In the genomic region with DNA sequence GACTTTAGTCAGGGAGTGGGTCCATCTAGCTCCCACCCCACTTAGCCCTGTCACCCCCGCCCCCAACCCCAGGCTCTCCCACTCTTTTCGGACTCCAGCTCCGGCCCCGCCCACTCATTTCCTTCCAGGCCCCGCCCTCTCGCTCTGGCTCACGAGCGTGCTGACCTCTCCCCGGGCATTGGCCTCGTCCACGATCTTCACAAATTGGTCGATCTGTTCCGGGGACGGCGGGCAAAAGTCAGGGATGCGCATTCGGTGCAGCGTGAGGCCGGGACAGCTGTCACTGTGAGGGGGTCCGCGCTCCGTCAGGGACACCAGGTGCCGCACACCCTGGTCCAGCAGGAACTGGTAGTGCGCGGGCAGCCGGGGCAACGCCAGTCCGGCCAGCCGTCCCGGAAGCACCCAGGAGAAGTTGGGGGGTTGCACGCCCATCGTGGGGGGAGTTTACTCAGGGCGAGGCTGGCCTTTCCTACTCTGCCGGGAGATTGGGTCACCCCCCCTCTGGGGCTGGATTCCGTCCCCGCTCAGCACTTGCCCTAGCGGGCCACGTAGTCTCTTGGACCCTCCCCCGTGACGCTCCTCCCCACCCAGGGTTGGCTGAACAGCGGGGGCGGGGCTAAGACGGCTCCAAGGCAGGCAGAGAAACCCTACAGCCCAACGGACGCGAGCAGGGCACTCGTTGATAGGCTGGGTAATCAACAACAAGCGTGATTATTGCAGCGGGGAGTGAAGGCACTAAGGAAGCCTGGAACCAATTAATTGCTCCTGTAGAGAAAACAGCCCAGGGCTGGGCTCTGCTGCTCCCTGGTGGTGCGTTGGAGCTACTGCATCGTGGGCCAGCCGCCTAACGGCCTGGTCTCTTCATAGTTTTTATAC, we compare ENCODE assay signal across 7 mouse cellular contexts. TPM values are rescaled to one million over a fixed set of nuclear protein-coding genes. Genes with fewer than 3 reads are reported as not detected.
DNase-seq lines count a peak whose midpoint lies in the region; ATAC-seq and TF ChIP-seq lines count a peak whose summit lies in the region.

A gene (minus strand): TSS at position 512 of the 876 bp plus-strand sequence.

- TF ChIP-seq CTCF in intestine, postnatal 0 days (IDR thresholded peaks at IDR 0.05; ENCODE audit: low read depth), result peak; percentile 98
- peak; percentile 99 for TF ChIP-seq CTCF in small intestine, adult 2 months (IDR thresholded peaks at IDR 0.05; ENCODE audit: extremely low read depth, insufficient read length, insufficient replicate concordance, low read depth, low read length)

- H3K4me2 ChIP-seq in intestine, postnatal 0 days (replicated peaks; ENCODE audit: low read depth), result peak within 1 kb of the TSS; percentile 87
- peak within 1 kb of the TSS; percentile 64 for H3K4me2 ChIP-seq in midbrain, embryonic 12.5 days (replicated peaks)

- peak; percentile 99 for ATAC-seq in intestine, postnatal 0 days
- ATAC-seq in midbrain, embryonic 12.5 days (ENCODE audit: low FRiP score, low read depth), result peak; percentile 98

- under 1% methylated on average over 53 of the region's 53 CpGs for WGBS in embryonic facial prominence, embryonic 10.5 days
- under 1% methylated on average over 53 of the region's 53 CpGs for WGBS in intestine, postnatal 0 days
- under 1% methylated on average over 49 of the region's 53 CpGs for WGBS in midbrain, embryonic 12.5 days
- under 1% methylated on average over 53 of the region's 53 CpGs for WGBS in small intestine, adult 2 months

- no peaks in the 10 kb centered on the region for H3K27me3 ChIP-seq in embryonic facial prominence, embryonic 10.5 days (replicated peaks; ENCODE audit: low read depth, poor library complexity, severe bottlenecking)
- no peaks in the 10 kb centered on the region for H3K27me3 ChIP-seq in intestine, postnatal 0 days (replicated peaks; ENCODE audit: control insufficient read depth, insufficient read depth, low read length)
- no peaks in the 10 kb centered on the region; the same call in 1 of the 2 replicates for H3K27me3 ChIP-seq in midbrain, embryonic 12.5 days
- H3K27me3 ChIP-seq in small intestine, adult 2 months (ENCODE audit: control insufficient read depth, insufficient read depth, low read length), result no peaks in the 10 kb centered on the region

- TF ChIP-seq POLR2A in small intestine, adult 2 months (IDR thresholded peaks at IDR 0.05; ENCODE audit: low read depth, low read length), result peak; percentile 53

- no peaks in the 10 kb centered on the region for H3K9me3 ChIP-seq in embryonic facial prominence, embryonic 10.5 days
- H3K9me3 ChIP-seq in intestine, postnatal 0 days (ENCODE audit: control insufficient read depth), result no peaks in the 10 kb centered on the region
- no peaks in the 10 kb centered on the region for H3K9me3 ChIP-seq in midbrain, embryonic 12.5 days

- peak within 1 kb of the TSS; percentile 90 for H3K27ac ChIP-seq in embryonic facial prominence, embryonic 10.5 days (replicated peaks)
- peak within 1 kb of the TSS; percentile 84 for H3K27ac ChIP-seq in intestine, postnatal 0 days (ENCODE audit: low read depth, low read length)
- H3K27ac ChIP-seq in midbrain, embryonic 12.5 days (replicated peaks), result peak within 1 kb of the TSS; percentile 62
- peak within 1 kb of the TSS; percentile 95 for H3K27ac ChIP-seq in small intestine, adult 2 months (ENCODE audit: insufficient read depth, low read depth, low read length)

- H3K36me3 ChIP-seq in embryonic facial prominence, embryonic 10.5 days (replicated peaks), result no peaks in the 10 kb centered on the region
- H3K36me3 ChIP-seq in intestine, postnatal 0 days (ENCODE audit: control insufficient read depth, insufficient read depth), result no peaks in the 10 kb centered on the region
- no peaks in the 10 kb centered on the region for H3K36me3 ChIP-seq in midbrain, embryonic 12.5 days
- no peaks in the 10 kb centered on the region for H3K36me3 ChIP-seq in small intestine, adult 2 months (ENCODE audit: control insufficient read depth, insufficient read depth, low read length)

- H3K4me1 ChIP-seq in embryonic facial prominence, embryonic 10.5 days, result peaks cover 28% of the 10 kb centered on the region
- 0 out of 2 replicates have a peak, but pooled peaks cover 2% of the 10 kb centered on the region for H3K4me1 ChIP-seq in intestine, postnatal 0 days (replicated peaks; ENCODE audit: control insufficient read depth, insufficient read depth, low read length)
- no peaks in the 10 kb centered on the region for H3K4me1 ChIP-seq in midbrain, embryonic 12.5 days
- H3K4me1 ChIP-seq in small intestine, adult 2 months (ENCODE audit: control insufficient read depth, insufficient read depth, insufficient read length, low read length), result no peaks in the 10 kb centered on the region

- peak; percentile 98 for DNase-seq in adrenal gland, postnatal 10 days
- peak; percentile 98 for DNase-seq in embryonic facial prominence, embryonic 10.5 days (ENCODE audit: low spot score)
- DNase-seq in gonadal fat pad, adult 2 months (ENCODE audit: low read depth), result peak; percentile 61
- DNase-seq in left cerebral cortex, postnatal 4 days, result peak; percentile 95

- intact Hi-C loops in left cerebral cortex, postnatal 4 days (cut with DNase I), result loop anchor here (5.0 kb wide), 2 partner anchors 105 to 220 kb away; no protein-coding TSS in a partner anchor

- peak within 1 kb of the TSS; percentile 78 for H3K4me3 ChIP-seq in embryonic facial prominence, embryonic 10.5 days
- peak within 1 kb of the TSS; percentile 63 for H3K4me3 ChIP-seq in intestine, postnatal 0 days (ENCODE audit: low read depth, low read length)
- H3K4me3 ChIP-seq in midbrain, embryonic 12.5 days, result peak within 1 kb of the TSS; percentile 66
- peak within 1 kb of the TSS; percentile 90 for H3K4me3 ChIP-seq in small intestine, adult 2 months (ENCODE audit: low read depth, low read length)

- peak within 1 kb of the TSS; percentile 66 for H3K9ac ChIP-seq in intestine, postnatal 0 days (ENCODE audit: low read depth, low read length)
- H3K9ac ChIP-seq in midbrain, embryonic 12.5 days (replicated peaks), result peak within 1 kb of the TSS; percentile 54

RNA-seq across cellular contexts. Expression of the gene that starts here (rescaled TPM):
- 10 to 100 TPM; 11.2 to 13.2 TPM for total RNA-seq in adrenal gland, postnatal 10 days (2021)
- polyA plus RNA-seq in embryonic facial prominence, embryonic 10.5 days (2016; fragmentation: Nextera tagmentation; extraction: Ambion mirVana), result 9.4 and 9.9 TPM in 2 replicates
- polyA plus RNA-seq in gonadal fat pad, adult 2 months (2012; rRNA removed), result 30.2 and 62.5 TPM in 2 replicates
- 18.9 and 19.7 TPM in 2 replicates for polyA plus RNA-seq in intestine, postnatal 0 days (2015; fragmentation: Nextera tagmentation; extraction: Ambion mirVana)
- total RNA-seq in left cerebral cortex, postnatal 4 days (2021), result 1 to 10 TPM; 5.8 to 6.9 TPM
- polyA plus RNA-seq in midbrain, embryonic 12.5 days (2016; fragmentation: Nextera tagmentation; extraction: Ambion mirVana), result 6.8 TPM in 2 replicates
- polyA plus RNA-seq in small intestine, adult 2 months (2012; rRNA removed), result 12.6 and 14.4 TPM in 2 replicates

Comparison
In these comparisons a context has a peak if more than half of its experiments do, and no peak if none do; other contexts are left out.
1. Peak in every context shown above with its lines: DNase-seq, ATAC-seq, H3K4me3 ChIP-seq and H3K27ac ChIP-seq.